Mouse (Mus musculus): ENCODE data around the gene D930020B18Rik. TPM values are rescaled to one million over a fixed set of nuclear protein-coding genes. Genes with fewer than 3 reads are reported as not detected.
A peak's percentile ranks its signal among the peaks of the same experiment; 100 is the strongest.

D930020B18Rik gene
- total and polyA plus RNA-seq, 2 experiments, result not detected

- H3K9ac ChIP-seq (ENCODE audit: low read depth, low read length), result no peak overlapping the region
- 73% methylated on average over 2 of the region's 2 CpGs for WGBS
- no peaks in the 10 kb centered on the region for H3K4me1 ChIP-seq (ENCODE audit: control insufficient read depth, insufficient read depth, low read length)
- no peak overlapping the region for H3K4me3 ChIP-seq (ENCODE audit: insufficient read depth, low read depth, low read length)
- H3K27me3 ChIP-seq (ENCODE audit: control insufficient read depth, insufficient read depth, low read length), result no peaks in the 10 kb centered on the region
- no peak for DNase-seq (ENCODE audit: extremely low read depth, low read depth, low spot score)
- TF ChIP-seq CTCF (IDR thresholded peaks at IDR 0.05; ENCODE audit: low read depth, low read length) (no peak), POLR2A (IDR thresholded peaks at IDR 0.05; ENCODE audit: extremely low read depth, insufficient read depth, low read length) (no peak)
- no peak overlapping the region for H3K27ac ChIP-seq (replicated peaks; ENCODE audit: insufficient read depth, low read depth, low read length)
- H3K79me2 ChIP-seq (ENCODE audit: control insufficient read depth, insufficient read depth, low read length), result no peaks in the 10 kb centered on the region
- no peaks in the 10 kb centered on the region for H3K36me3 ChIP-seq (ENCODE audit: control insufficient read depth, insufficient read depth, low read length)
Measured at GRCm38 (mm10) chr10:121680902-121681301, 39.5 kb downstream of the D930020B18Rik start.

- H3K36me3 ChIP-seq (ENCODE audit: control insufficient read depth, insufficient read depth, low read length), result no peaks in the 10 kb centered on the region
- no peak for DNase-seq (ENCODE audit: extremely low read depth, low read depth, low spot score)
- H3K27me3 ChIP-seq (ENCODE audit: control insufficient read depth, insufficient read depth, low read length), result no peaks in the 10 kb centered on the region
- no peaks in the 10 kb centered on the region for H3K4me1 ChIP-seq (ENCODE audit: control insufficient read depth, insufficient read depth, low read length)
- no peak overlapping the region for H3K9ac ChIP-seq (ENCODE audit: low read depth, low read length)
- no peak overlapping the region for H3K4me3 ChIP-seq (ENCODE audit: insufficient read depth, low read depth, low read length)
- no peaks in the 10 kb centered on the region for H3K79me2 ChIP-seq (ENCODE audit: control insufficient read depth, insufficient read depth, low read length)
- no peak overlapping the region for H3K27ac ChIP-seq (replicated peaks; ENCODE audit: insufficient read depth, low read depth, low read length)
- TF ChIP-seq POLR2A (IDR thresholded peaks at IDR 0.05; ENCODE audit: extremely low read depth, insufficient read depth, low read length) (no peak), CTCF (IDR thresholded peaks at IDR 0.05; ENCODE audit: low read depth, low read length) (no peak)
- WGBS, result 86% methylated on average over 10 of the region's 10 CpGs
Measured at GRCm38 (mm10) chr10:121682539-121682938, 41.2 kb downstream of the D930020B18Rik start.

GRCm38 (mm10) chr10:121686153-121686660, 44.8 kb downstream of the D930020B18Rik start:
- Histone ChIP-seq H3K9ac (ENCODE audit: low read depth, low read length) (no peak overlapping the region), H3K4me3 (ENCODE audit: insufficient read depth, low read depth, low read length) (no peak overlapping the region), H3K4me1 (ENCODE audit: control insufficient read depth, insufficient read depth, low read length) (no peaks in the 10 kb centered on the region), H3K27ac (replicated peaks; ENCODE audit: insufficient read depth, low read depth, low read length) (no peak overlapping the region), H3K79me2 (ENCODE audit: control insufficient read depth, insufficient read depth, low read length) (no peaks in the 10 kb centered on the region), H3K36me3 (ENCODE audit: control insufficient read depth, insufficient read depth, low read length) (no peaks in the 10 kb centered on the region), H3K27me3 (ENCODE audit: control insufficient read depth, insufficient read depth, low read length) (no peaks in the 10 kb centered on the region)
- WGBS, result 67% methylated on average over 4 of the region's 4 CpGs
- no peak for DNase-seq (ENCODE audit: extremely low read depth, low read depth, low spot score)
- TF ChIP-seq POLR2A (IDR thresholded peaks at IDR 0.05; ENCODE audit: extremely low read depth, insufficient read depth, low read length), result no peak
- no peak for TF ChIP-seq CTCF (IDR thresholded peaks at IDR 0.05; ENCODE audit: low read depth, low read length)

- Histone ChIP-seq H3K27ac (replicated peaks; ENCODE audit: insufficient read depth, low read depth, low read length) (no peak overlapping the region), H3K36me3 (ENCODE audit: control insufficient read depth, insufficient read depth, low read length) (no peaks in the 10 kb centered on the region), H3K79me2 (ENCODE audit: control insufficient read depth, insufficient read depth, low read length) (no peaks in the 10 kb centered on the region), H3K4me3 (ENCODE audit: insufficient read depth, low read depth, low read length) (no peak overlapping the region), H3K9ac (ENCODE audit: low read depth, low read length) (no peak overlapping the region), H3K27me3 (ENCODE audit: control insufficient read depth, insufficient read depth, low read length) (no peaks in the 10 kb centered on the region), H3K4me1 (ENCODE audit: control insufficient read depth, insufficient read depth, low read length) (no peaks in the 10 kb centered on the region)
- 77% methylated on average over 7 of the region's 7 CpGs for WGBS
- TF ChIP-seq CTCF (IDR thresholded peaks at IDR 0.05; ENCODE audit: low read depth, low read length) (no peak), POLR2A (IDR thresholded peaks at IDR 0.05; ENCODE audit: extremely low read depth, insufficient read depth, low read length) (no peak)
- no peak for DNase-seq (ENCODE audit: extremely low read depth, low read depth, low spot score)
Measured at GRCm38 (mm10) chr10:121687511-121687910, 46.1 kb downstream of the D930020B18Rik start.

- Histone ChIP-seq H3K79me2 (ENCODE audit: control insufficient read depth, insufficient read depth, low read length) (no peaks in the 10 kb centered on the region), H3K4me1 (ENCODE audit: control insufficient read depth, insufficient read depth, low read length) (no peaks in the 10 kb centered on the region), H3K4me3 (ENCODE audit: insufficient read depth, low read depth, low read length) (no peak overlapping the region), H3K27ac (replicated peaks; ENCODE audit: insufficient read depth, low read depth, low read length) (no peak overlapping the region), H3K36me3 (ENCODE audit: control insufficient read depth, insufficient read depth, low read length) (no peaks in the 10 kb centered on the region), H3K9ac (ENCODE audit: low read depth, low read length) (no peak overlapping the region), H3K27me3 (ENCODE audit: control insufficient read depth, insufficient read depth, low read length) (no peaks in the 10 kb centered on the region)
- TF ChIP-seq POLR2A (IDR thresholded peaks at IDR 0.05; ENCODE audit: extremely low read depth, insufficient read depth, low read length) (no peak), CTCF (IDR thresholded peaks at IDR 0.05; ENCODE audit: low read depth, low read length) (peak; percentile 83)
- WGBS, result 22% methylated on average over 15 of the region's 15 CpGs
- DNase-seq (ENCODE audit: extremely low read depth, low read depth, low spot score), result peak; percentile 24
Measured at GRCm38 (mm10) chr10:121689591-121690314, 48.4 kb downstream of the D930020B18Rik start.
